Mouse (Mus musculus) C2C12 (cell line): ENCODE results near the gene Dusp13.

Source experiments
- CEBPB ChIP-seq: IDR thresholded peaks from one replicate; pipeline ENCODE4 v1.6.1; 2011; ENCODE audit warnings: low read depth, mild to moderate bottlenecking, control low read depth, moderate library complexity
- CTCF ChIP-seq: IDR thresholded peaks from one replicate; pipeline ENCODE4 v1.5.1; 2011; ENCODE audit not compliant: control insufficient read depth, insufficient read depth, insufficient read length
- FOSL1 ChIP-seq: IDR thresholded peaks from one replicate; pipeline ENCODE4 v1.8.0; 2011; ENCODE audit warnings: mild to moderate bottlenecking, low read length; ENCODE audit not compliant: poor library complexity, insufficient read depth, severe bottlenecking
- MAX ChIP-seq: IDR thresholded peaks from one replicate; pipeline ENCODE4 v1.6.1; 2011; ENCODE audit warnings: mild to moderate bottlenecking, control low read depth
- MYOD1 ChIP-seq: IDR thresholded peaks from one replicate; pipeline ENCODE4 v1.6.1; 2011; ENCODE audit warnings: low read depth; ENCODE audit not compliant: control insufficient read depth, insufficient read length
- MYOG ChIP-seq: IDR thresholded peaks from one replicate; pipeline ENCODE4 v1.6.1; 2011; ENCODE audit not compliant: control insufficient read depth, insufficient read length; ENCODE audit errors: extremely low read depth
- USF1 ChIP-seq: IDR thresholded peaks from one replicate; pipeline ENCODE4 v1.6.1; 2011; ENCODE audit warnings: low read depth, mild to moderate bottlenecking, control low read depth, moderate library complexity

DNA sequence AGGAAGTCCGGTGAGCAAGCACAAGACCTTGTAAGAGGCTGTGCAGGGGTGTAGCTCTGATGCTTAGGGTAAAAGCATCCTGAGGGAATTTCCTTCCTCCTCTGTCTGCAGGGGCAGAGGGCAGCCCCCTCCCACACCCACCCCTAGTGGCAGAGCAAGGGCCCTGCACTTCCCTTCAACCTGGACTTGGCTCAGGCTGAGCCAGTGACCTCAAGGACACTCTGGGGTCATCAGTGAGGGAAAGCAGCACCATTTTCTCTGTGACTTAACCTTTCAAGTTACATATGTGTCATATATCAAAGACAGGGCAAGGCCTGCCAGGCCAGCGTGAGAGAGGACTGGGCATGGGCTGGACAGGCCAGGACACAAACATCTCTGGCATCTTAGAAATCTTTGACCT is 41.4 kb downstream of the Dusp13 start:
- TF ChIP-seq CTCF (no peak), USF1 (no peak), MYOG (no peak), MYOD1 (no peak), CEBPB (no peak), MAX (no peak), FOSL1 (no peak)
